Mouse (Mus musculus): ENCODE measurements around the gene Cldn10.

Cldn10 gene

GRCm38 (mm10) chr14:118919025-118919424 lies 131.3 kb downstream of the Cldn10 start:
- DNase-seq: no peak

GRCm38 (mm10) chr14:118920654-118921053 lies 132.9 kb downstream of the Cldn10 start:
- DNase-seq: no peak

GRCm38 (mm10) chr14:118922251-118922650 lies 134.5 kb downstream of the Cldn10 start:
- DNase-seq: no peak

DNA sequence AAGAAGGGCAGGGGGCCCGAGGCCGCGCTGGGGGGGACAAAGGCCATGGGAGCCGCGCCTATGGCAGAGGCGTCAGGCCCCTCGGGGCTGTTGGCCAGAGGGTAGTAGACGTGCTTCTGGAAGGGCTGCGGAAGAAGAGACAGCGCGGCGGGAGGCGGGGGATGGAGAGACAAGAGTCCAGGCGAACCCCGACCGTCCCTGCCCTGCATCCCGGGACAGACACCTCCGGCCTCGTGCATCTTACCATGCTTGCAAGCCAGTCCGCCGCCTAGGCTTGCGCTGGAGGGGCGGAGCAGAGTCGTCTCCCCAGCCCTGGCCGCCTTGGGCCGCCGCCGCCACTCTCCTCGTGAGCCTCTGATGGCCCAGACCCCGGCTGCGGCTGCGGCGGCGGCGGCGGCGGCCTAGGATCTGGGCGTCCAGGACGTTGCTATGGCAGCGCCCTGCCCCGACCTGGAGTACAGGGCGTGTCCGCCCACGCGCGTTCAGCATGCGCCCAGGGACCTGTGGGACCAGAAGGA lies 135.0 kb downstream of the Cldn10 start:
- peak; percentile 47 for DNase-seq
